Mouse (Mus musculus) hindbrain, embryonic 13.5 days (tissue): Measurements from ENCODE around the gene Olfr738. TPM values are rescaled to one million over a fixed set of nuclear protein-coding genes. Genes with fewer than 3 reads are reported as not detected.

Experiments used
- ATAC-seq: fragments of 200-750 bp; cut with Nextera tagmentation; 2 replicates; pipeline ENCODE4 v1.8.0; 2017; ENCODE audit warnings: moderate TSS enrichment; ENCODE audit not compliant: low FRiP score
- H3K27ac ChIP-seq: fragments of 300-500 bp; sonication (generic); 2 replicates; pipeline ENCODE4 v1.5.1; 2015; ENCODE audit warnings: inconsistent platforms, mild to moderate bottlenecking, moderate library complexity
- H3K27me3 ChIP-seq: fragments of 300-500 bp; sonication (generic); 2 replicates; pipeline ENCODE4 v1.6.1; 2015; ENCODE audit warnings: mild to moderate bottlenecking, inconsistent platforms
- H3K36me3 ChIP-seq: fragments of 300-500 bp; sonication (generic); 2 replicates; pipeline ENCODE4 v1.6.1; 2015; ENCODE audit warnings: mild to moderate bottlenecking, inconsistent platforms
- H3K4me1 ChIP-seq: fragments of 300-500 bp; sonication (generic); replicated peaks from 2 replicates; pipeline ENCODE4 v1.6.1; 2015; ENCODE audit warnings: inconsistent platforms
- H3K4me2 ChIP-seq: fragments of 300-500 bp; sonication (generic); 2 replicates; pipeline ENCODE4 v1.6.1; 2015; ENCODE audit warnings: inconsistent platforms, mild to moderate bottlenecking, moderate library complexity
- H3K4me3 ChIP-seq: fragments of 300-500 bp; sonication (generic); 2 replicates; pipeline ENCODE4 v1.5.1; 2015; ENCODE audit warnings: mild to moderate bottlenecking, inconsistent platforms
- H3K9ac ChIP-seq: fragments of 300-500 bp; sonication (generic); 2 replicates; pipeline ENCODE4 v1.6.1; 2015; ENCODE audit warnings: mild to moderate bottlenecking, inconsistent platforms
- H3K9me3 ChIP-seq: fragments of 300-500 bp; sonication (generic); 2 replicates; pipeline ENCODE4 v1.6.1; 2016; ENCODE audit warnings: inconsistent platforms
- WGBS: fragments of 180-500 bp; shearing (Covaris S2); methylation state at CpG from one replicate; pipeline ENCODE4 v1.1.7; 2015; 5-methylcytosine and 5-hydroxymethylcytosine counted together
- polyA plus RNA-seq: library from polyadenylated mRNA; unstranded; fragments of >200 nt; fragmentation: Nextera tagmentation; extraction: Ambion mirVana; gene quantifications from 2 replicates; pipeline ENCODE4 v1.2.1, GENCODE M21; 2015

Gene Olfr738
- not detected in 2 replicates for polyA plus RNA-seq

DNA sequence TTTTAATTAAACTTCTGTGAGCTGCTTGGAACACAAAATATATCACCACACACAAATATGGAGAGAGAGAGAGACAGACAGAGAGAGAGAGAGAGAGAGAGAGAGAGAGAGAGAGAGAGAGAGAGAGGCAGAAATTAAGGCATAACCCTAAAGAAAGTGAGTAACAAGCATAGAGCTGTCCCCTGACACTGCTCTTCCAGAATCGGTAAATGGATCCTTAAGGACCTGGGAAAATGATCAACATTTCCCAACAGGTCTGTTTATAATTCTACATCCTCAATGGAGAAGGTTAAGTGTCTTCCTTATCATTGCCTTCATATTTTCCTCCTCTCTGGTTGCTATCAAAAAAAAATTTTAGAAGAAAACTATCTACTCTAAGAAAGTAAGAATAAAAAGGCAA, at the start of gene Olfr738:
TSS of gene Olfr738 (plus strand) at position 301 of the 400 bp plus-strand sequence.
- Histone ChIP-seq H3K4me3 (no peak within 1 kb of the TSS), H3K27me3 (no peaks in the 10 kb centered on the region), H3K27ac (no peak within 1 kb of the TSS), H3K9ac (no peak within 1 kb of the TSS), H3K4me1 (no peaks in the 10 kb centered on the region), H3K4me2 (no peak within 1 kb of the TSS), H3K36me3 (no peaks in the 10 kb centered on the region), H3K9me3 (no peaks in the 10 kb centered on the region)
- ATAC-seq = no peak
- WGBS = 91% methylated on average over 1 of the region's 1 CpGs

DNA sequence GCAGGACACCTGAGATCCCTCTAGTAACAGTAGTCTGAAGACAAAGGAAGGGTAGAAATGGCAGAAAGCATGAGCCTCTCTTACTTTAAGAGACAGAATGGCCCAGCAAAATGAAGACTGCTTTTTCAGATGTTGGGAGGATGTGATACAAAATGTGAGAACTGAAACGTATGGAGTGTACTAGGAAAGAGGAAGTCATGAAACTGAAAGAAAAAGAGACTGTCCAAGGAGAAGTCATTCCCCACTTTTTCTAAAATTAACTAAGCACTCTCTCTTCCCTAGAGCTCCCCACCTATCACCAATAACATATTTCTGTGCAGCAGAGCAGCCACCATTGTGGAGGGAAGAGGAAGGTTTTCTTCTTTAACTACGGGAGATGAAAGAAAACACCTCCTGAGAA, 49.8 kb upstream of the Olfr738 start, which contains the start of gene Tlr11:
TSS of gene Tlr11 (plus strand) at position 322 of the 400 bp plus-strand sequence.
- Histone ChIP-seq H3K9ac (no peak within 1 kb of the TSS), H3K4me2 (no peak within 1 kb of the TSS), H3K27ac (no peak within 1 kb of the TSS), H3K36me3 (no peaks in the 10 kb centered on the region), H3K27me3 (no peaks in the 10 kb centered on the region), H3K9me3 (no peaks in the 10 kb centered on the region), H3K4me3 (no peak within 1 kb of the TSS), H3K4me1 (no peaks in the 10 kb centered on the region)
- 89% methylated on average over 2 of the region's 2 CpGs for WGBS
- ATAC-seq = no peak

DNA sequence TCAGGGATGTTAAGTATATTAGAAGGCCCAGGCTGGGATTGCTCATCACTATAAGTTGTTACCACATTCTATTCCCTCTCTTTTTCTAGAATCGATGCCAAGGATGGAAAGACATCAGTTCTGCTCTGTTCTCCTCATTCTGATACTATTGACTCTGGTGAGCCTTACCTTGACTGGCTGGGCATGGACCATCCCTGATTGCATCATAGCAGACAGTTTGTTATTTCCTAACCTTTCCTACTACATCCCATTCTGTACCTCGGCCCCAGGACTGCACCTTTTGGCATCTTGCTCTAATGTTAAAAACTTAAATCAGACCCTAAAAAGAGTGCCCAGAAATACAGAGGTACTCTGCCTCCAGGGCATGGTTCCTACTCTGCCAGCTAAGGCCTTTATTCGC, 46.9 kb upstream of the Olfr738 start:
- Histone ChIP-seq H3K4me3 (no peak overlapping the region), H3K9ac (no peak overlapping the region), H3K27me3 (no peaks in the 10 kb centered on the region), H3K36me3 (no peaks in the 10 kb centered on the region), H3K4me2 (no peak overlapping the region), H3K4me1 (no peaks in the 10 kb centered on the region), H3K27ac (no peak overlapping the region), H3K9me3 (no peaks in the 10 kb centered on the region)
- WGBS = 90% methylated on average over 3 of the region's 3 CpGs
- no peak for ATAC-seq

GRCm38 (mm10) chr14:50363561-50363960, 43.8 kb upstream of the Olfr738 start:
- 87% methylated on average over 2 of the region's 2 CpGs for WGBS
- Histone ChIP-seq H3K27ac (no peak overlapping the region), H3K4me1 (no peaks in the 10 kb centered on the region), H3K27me3 (no peaks in the 10 kb centered on the region), H3K4me2 (no peak overlapping the region), H3K36me3 (no peaks in the 10 kb centered on the region), H3K4me3 (no peak overlapping the region), H3K9me3 (no peaks in the 10 kb centered on the region), H3K9ac (no peak overlapping the region)
- ATAC-seq = no peak

DNA sequence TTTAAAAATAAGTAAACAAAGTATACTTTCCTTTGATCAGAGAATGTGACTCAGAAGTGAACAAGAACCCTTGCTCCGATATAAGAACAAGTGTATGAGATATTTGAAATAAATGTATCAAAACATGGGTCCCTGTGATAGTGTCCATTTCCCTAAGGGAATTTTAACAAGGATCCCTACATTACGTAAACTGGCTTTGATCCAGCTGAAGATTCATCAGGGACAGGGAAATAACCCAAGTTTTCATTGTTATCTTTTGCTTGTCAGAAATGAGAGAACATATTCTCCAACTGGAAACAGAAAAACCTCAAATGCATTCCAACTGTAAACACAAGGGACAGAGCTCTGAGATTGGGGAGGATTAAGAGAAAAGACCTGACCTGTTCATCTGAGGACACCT, 26.5 kb upstream of the Olfr738 start, which contains the start of gene Olfr736:
TSS of gene Olfr736 (plus strand) at position 301 of the 400 bp plus-strand sequence.
- Histone ChIP-seq H3K27ac (no peak within 1 kb of the TSS), H3K4me2 (no peak within 1 kb of the TSS), H3K4me3 (no peak within 1 kb of the TSS), H3K9ac (no peak within 1 kb of the TSS), H3K4me1 (no peaks in the 10 kb centered on the region), H3K36me3 (no peaks in the 10 kb centered on the region), H3K27me3 (no peaks in the 10 kb centered on the region), H3K9me3 (peaks cover 2% of the 10 kb centered on the region; the same call in 1 of the 2 replicates)
- no peak for ATAC-seq
- 91% methylated on average over 2 of the region's 2 CpGs for WGBS

- ATAC-seq = no peak
- 74% methylated on average over 2 of the region's 2 CpGs for WGBS
- Histone ChIP-seq H3K36me3 (no peaks in the 10 kb centered on the region), H3K27me3 (no peaks in the 10 kb centered on the region), H3K9me3 (no peaks in the 10 kb centered on the region), H3K9ac (no peak within 1 kb of the TSS), H3K27ac (no peak within 1 kb of the TSS), H3K4me2 (no peak within 1 kb of the TSS), H3K4me1 (no peaks in the 10 kb centered on the region), H3K4me3 (no peak within 1 kb of the TSS)
Observed at GRCm38 (mm10) chr14:50418326-50418725, 11.0 kb downstream of the Olfr738 start, which contains the start of gene Olfr739. Olfr739 (plus strand) TSS chr14:50418626.

DNA sequence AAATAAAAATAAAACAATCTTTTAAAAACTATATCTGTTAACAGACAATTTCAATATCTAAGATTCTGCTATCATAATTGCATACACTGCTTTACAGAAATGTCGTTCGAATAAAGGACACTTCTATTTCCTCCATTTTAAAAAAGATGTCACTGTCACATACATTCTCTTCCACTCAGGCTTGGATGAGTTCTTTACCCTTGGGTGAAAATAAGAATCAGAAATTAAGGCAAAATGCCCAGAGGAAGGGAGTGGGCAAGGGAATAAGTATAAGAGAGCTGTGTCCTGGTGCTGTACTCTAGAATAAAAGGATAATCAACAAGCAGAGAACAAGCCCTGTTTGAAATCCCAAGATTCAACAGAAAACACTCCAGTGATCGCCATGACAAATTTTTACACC, 37.9 kb downstream of the Olfr738 start, which contains the start of gene Olfr740:
TSS of gene Olfr740 (plus strand) at position 301 of the 400 bp plus-strand sequence.
- Histone ChIP-seq H3K9ac (no peak within 1 kb of the TSS), H3K27ac (no peak within 1 kb of the TSS), H3K4me1 (no peaks in the 10 kb centered on the region), H3K9me3 (no peaks in the 10 kb centered on the region), H3K4me3 (no peak within 1 kb of the TSS), H3K27me3 (no peaks in the 10 kb centered on the region), H3K36me3 (no peaks in the 10 kb centered on the region), H3K4me2 (no peak within 1 kb of the TSS)
- 88% methylated on average over 3 of the region's 3 CpGs for WGBS
- no peak for ATAC-seq

Other genes starting within 250 kb of the Olfr738 start
- gene Olfr730, start 219.4 kb upstream of the Olfr738 start, polyA plus RNA-seq = not detected in 2 replicates
- not detected in 2 replicates for gene Olfr731, start 165.7 kb upstream of the Olfr738 start, polyA plus RNA-seq
- not detected in 2 replicates for gene Olfr732, start 123.4 kb upstream of the Olfr738 start, polyA plus RNA-seq
- not detected in 2 replicates for gene Olfr733, start 106.0 kb upstream of the Olfr738 start, polyA plus RNA-seq
- gene Olfr734, start 80.8 kb upstream of the Olfr738 start, polyA plus RNA-seq = not detected in 2 replicates
- not detected in 2 replicates for gene Olfr735, start 58.7 kb upstream of the Olfr738 start, polyA plus RNA-seq
- gene Tlr11, start 49.7 kb upstream of the Olfr738 start, polyA plus RNA-seq = not detected in 2 replicates
- gene Olfr736, start 26.4 kb upstream of the Olfr738 start, polyA plus RNA-seq = not detected in 2 replicates
- gene Olfr739, start 11.1 kb downstream of the Olfr738 start, polyA plus RNA-seq = not detected in 2 replicates
- not detected in 2 replicates for gene Olfr740, start 38.0 kb downstream of the Olfr738 start, polyA plus RNA-seq
- not detected in 2 replicates for gene Olfr741, start 65.2 kb downstream of the Olfr738 start, polyA plus RNA-seq
- not detected in 2 replicates for gene Olfr742, start 96.0 kb downstream of the Olfr738 start, polyA plus RNA-seq
- gene Olfr743, start 114.3 kb downstream of the Olfr738 start, polyA plus RNA-seq = not detected in 2 replicates
- gene Olfr744, start 207.3 kb downstream of the Olfr738 start, polyA plus RNA-seq = not detected in 2 replicates
- not detected in 2 replicates for gene Olfr745, start 231.8 kb downstream of the Olfr738 start, polyA plus RNA-seq
- not detected in 2 replicates for gene Olfr746, start 239.5 kb downstream of the Olfr738 start, polyA plus RNA-seq